Mouse (Mus musculus) lung, adult 2 months (tissue): ENCODE measurements around the gene Olfm2.

ENCODE experiments used
- CTCF ChIP-seq: fragments of 200-500 bp; IDR thresholded peaks from 2 replicates; pipeline ENCODE4 v1.5.1; 2011; ENCODE audit warnings: mild to moderate bottlenecking, low read length, control low read depth; ENCODE audit not compliant: insufficient read depth
- POLR2A ChIP-seq: fragments of 200-500 bp; IDR thresholded peaks from 2 replicates; pipeline ENCODE4 v1.6.1; 2011; ENCODE audit warnings: low read depth, mild to moderate bottlenecking, control low read depth, low read length, borderline replicate concordance; ENCODE audit errors: extremely low read depth

GRCm38 (mm10) chr9:20641501-20641900, 104.6 kb downstream of the Olfm2 start:
- TF ChIP-seq CTCF (no peak), POLR2A (no peak)
